Mouse (Mus musculus): ENCODE data around the gene Phb2. TPM values are rescaled to one million over a fixed set of nuclear protein-coding genes. Genes with fewer than 3 reads are reported as not detected.

The Phb2 gene
- polyA plus RNA-seq, 1 experiment from 2014 or later, result 338 TPM

- peak; percentile 19; the same call in 1 of the 2 replicates for ATAC-seq (ENCODE audit: low FRiP score)
- peak overlapping the region; percentile 97 for H3K9ac ChIP-seq
- no peaks in the 10 kb centered on the region for H3K27me3 ChIP-seq
- no peaks in the 10 kb centered on the region; the same call in 1 of the 2 replicates for H3K36me3 ChIP-seq (replicated peaks)
- 28% methylated on average over 5 of the region's 5 CpGs for WGBS
- H3K4me2 ChIP-seq, result peak overlapping the region; percentile 76
- H3K4me3 ChIP-seq (replicated peaks), result peak overlapping the region; percentile 89
- H3K27ac ChIP-seq, result peak overlapping the region; percentile 98
- peaks cover 49% of the 10 kb centered on the region for H3K4me1 ChIP-seq
- no peaks in the 10 kb centered on the region for H3K9me3 ChIP-seq
Measured at GRCm38 (mm10) chr6:124757909-124758848, 46.0 kb downstream of the Phb2 start.

DNA sequence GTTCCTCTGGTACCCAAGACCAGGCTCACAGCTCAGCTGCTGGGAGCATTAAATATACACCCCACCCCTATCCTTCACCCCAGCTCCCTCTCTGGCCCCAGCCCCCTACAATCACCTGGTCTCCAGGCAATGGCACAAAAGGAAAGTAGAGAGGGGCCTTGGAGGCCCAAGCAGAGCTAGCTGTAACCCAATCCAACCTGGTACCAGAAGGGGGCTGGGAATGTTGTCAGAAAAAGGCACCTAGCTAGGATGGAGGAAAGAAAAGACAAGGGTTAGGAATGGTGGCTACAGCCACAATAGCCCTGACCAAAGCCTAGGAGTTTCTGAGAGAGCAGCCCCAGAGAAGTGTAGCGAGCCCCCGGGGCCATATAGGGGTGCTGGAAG is 46.7 kb downstream of the Phb2 start:
- peak overlapping the region; percentile 76 for H3K4me2 ChIP-seq
- 54% methylated on average over 2 of the region's 2 CpGs for WGBS

DNA sequence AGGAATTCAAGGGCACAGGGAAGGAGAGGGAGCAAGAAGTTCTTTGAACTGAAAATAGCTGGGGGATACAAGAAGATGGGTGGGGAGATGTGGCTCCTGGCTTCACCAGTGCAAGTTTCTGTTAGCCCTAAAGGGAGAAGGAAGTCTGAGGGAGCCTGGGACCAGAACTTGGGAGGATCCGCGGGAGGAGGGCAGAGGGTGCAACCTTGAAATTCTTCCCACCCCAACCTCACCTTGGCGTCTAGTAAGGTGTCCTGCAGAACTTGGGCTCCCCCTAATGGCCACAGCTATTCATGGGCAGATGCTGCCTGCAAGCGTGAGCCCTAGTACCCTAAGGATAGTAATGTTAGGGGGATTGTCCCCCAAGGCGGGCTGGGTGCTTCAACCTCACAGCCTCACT is 47.1 kb downstream of the Phb2 start:
- Histone ChIP-seq H3K9me3 (no peaks in the 10 kb centered on the region), H3K27ac (peak overlapping the region; percentile 98), H3K36me3 (replicated peaks) (no peaks in the 10 kb centered on the region), H3K4me1 (peaks cover 39% of the 10 kb centered on the region), H3K9ac (peak overlapping the region; percentile 97; the same call in 1 of the 2 replicates), H3K27me3 (no peaks in the 10 kb centered on the region), H3K4me3 (replicated peaks) (no peak overlapping the region), H3K4me2 (peak overlapping the region; percentile 76; the same call in 1 of the 2 replicates)
- 3% methylated on average over 5 of the region's 5 CpGs for WGBS
- peak; percentile 18; the same call in 1 of the 2 replicates for ATAC-seq (ENCODE audit: low FRiP score)

More for the DNA sequence above, 46.7 kb downstream of the Phb2 start:
- Histone ChIP-seq H3K4me3 (replicated peaks) (no peak overlapping the region), H3K27me3 (no peaks in the 10 kb centered on the region), H3K4me1 (peaks cover 43% of the 10 kb centered on the region), H3K9ac (peak overlapping the region; percentile 97; the same call in 1 of the 2 replicates), H3K9me3 (no peaks in the 10 kb centered on the region), H3K36me3 (replicated peaks) (no peaks in the 10 kb centered on the region), H3K27ac (peak overlapping the region; percentile 98)
- ATAC-seq (ENCODE audit: low FRiP score), result no peak

GRCm38 (mm10) chr6:124765951-124766350 is 53.8 kb downstream of the Phb2 start:
- 91% methylated on average over 7 of the region's 7 CpGs for WGBS
- Histone ChIP-seq H3K9me3 (no peaks in the 10 kb centered on the region), H3K4me2 (no peak overlapping the region), H3K4me3 (replicated peaks) (no peak overlapping the region), H3K4me1 (peaks cover 24% of the 10 kb centered on the region), H3K27ac (no peak overlapping the region), H3K27me3 (peaks cover 38% of the 10 kb centered on the region), H3K9ac (no peak overlapping the region), H3K36me3 (replicated peaks) (no peaks in the 10 kb centered on the region)
- ATAC-seq (ENCODE audit: low FRiP score), result no peak

MicroRNAs encoded within 50 kb of the gene (microRNA counts, 519-probe panel; counts per million panel counts)
- microRNA mmu-miR-141, result 2,089 counts per million, percentile 10 among the panel's probes with 10 or more counts
- microRNA mmu-miR-200c, result 5,053 counts per million, percentile 65 among the panel's probes with 10 or more counts

Small RNA genes lying within 50 kb of the gene (microRNA-seq; reads per million reads assigned to microRNA genes)
- gene Mir141 (197 reads per million, percentile 58 among the genes with 10 or more reads in this experiment), gene Mir200c (1,199 reads per million, percentile 79 among the genes with 10 or more reads in this experiment)

Other genes with a start within 250 kb of the Phb2 start
- 25.9 and 27.3 TPM in 2 replicates for gene Clstn3, start 247.5 kb upstream of the Phb2 start, polyA plus RNA-seq (2016; fragmentation: Nextera tagmentation; extraction: Ambion mirVana)
- gene C1rl, start 219.2 kb upstream of the Phb2 start, polyA plus RNA-seq (2016; fragmentation: Nextera tagmentation; extraction: Ambion mirVana), result 0.10 TPM in 1 of 2 replicates, not detected in the other
- 0.14 and 0.19 TPM in 2 replicates for gene C1ra, start 199.9 kb upstream of the Phb2 start, polyA plus RNA-seq (2016; fragmentation: Nextera tagmentation; extraction: Ambion mirVana)
- gene C1s1, start 170.0 kb upstream of the Phb2 start, polyA plus RNA-seq (2016; fragmentation: Nextera tagmentation; extraction: Ambion mirVana), result 0.18 and 0.28 TPM in 2 replicates
- not detected in 2 replicates for gene C1rb, start 142.0 kb upstream of the Phb2 start, polyA plus RNA-seq (2016; fragmentation: Nextera tagmentation; extraction: Ambion mirVana)
- gene C1s2, start 76.3 kb upstream of the Phb2 start, polyA plus RNA-seq (2016; fragmentation: Nextera tagmentation; extraction: Ambion mirVana), result 0.08 TPM in 2 replicates
- 28.1 and 35.0 TPM in 2 replicates for gene Lpcat3, start 49.3 kb upstream of the Phb2 start, polyA plus RNA-seq (2016; fragmentation: Nextera tagmentation; extraction: Ambion mirVana)
- 194 and 199 TPM in 2 replicates for gene Emg1, start 158 bp upstream of the Phb2 start, polyA plus RNA-seq (2016; fragmentation: Nextera tagmentation; extraction: Ambion mirVana)
- gene Ptpn6, start 26.4 kb downstream of the Phb2 start, polyA plus RNA-seq (2016; fragmentation: Nextera tagmentation; extraction: Ambion mirVana), result 5.4 and 6.1 TPM in 2 replicates
- gene Grcc10, start 29.0 kb downstream of the Phb2 start, polyA plus RNA-seq (2016; fragmentation: Nextera tagmentation; extraction: Ambion mirVana), result 550 and 568 TPM in 2 replicates
- gene Gm45234, start 43.7 kb downstream of the Phb2 start, polyA plus RNA-seq (2016; fragmentation: Nextera tagmentation; extraction: Ambion mirVana), result not detected in 2 replicates
- 17.6 and 19.2 TPM in 2 replicates for gene Atn1, start 44.2 kb downstream of the Phb2 start, polyA plus RNA-seq (2016; fragmentation: Nextera tagmentation; extraction: Ambion mirVana)
- 10.5 and 10.6 TPM in 2 replicates for gene Eno2, start 57.3 kb downstream of the Phb2 start, polyA plus RNA-seq (2016; fragmentation: Nextera tagmentation; extraction: Ambion mirVana)
- gene Lrrc23, start 67.4 kb downstream of the Phb2 start, polyA plus RNA-seq (2016; fragmentation: Nextera tagmentation; extraction: Ambion mirVana), result 3.3 and 4.0 TPM in 2 replicates
- gene Spsb2, start 96.3 kb downstream of the Phb2 start, polyA plus RNA-seq (2016; fragmentation: Nextera tagmentation; extraction: Ambion mirVana), result 4.5 and 7.7 TPM in 2 replicates
- 559 and 592 TPM in 2 replicates for gene Tpi1, start 102.0 kb downstream of the Phb2 start, polyA plus RNA-seq (2016; fragmentation: Nextera tagmentation; extraction: Ambion mirVana)
- gene Usp5, start 117.1 kb downstream of the Phb2 start, polyA plus RNA-seq (2016; fragmentation: Nextera tagmentation; extraction: Ambion mirVana), result 199 and 221 TPM in 2 replicates
- 233 and 244 TPM in 2 replicates for gene Cdca3, start 117.2 kb downstream of the Phb2 start, polyA plus RNA-seq (2016; fragmentation: Nextera tagmentation; extraction: Ambion mirVana)
- 0.67 and 1.1 TPM in 2 replicates for gene Gnb3, start 127.9 kb downstream of the Phb2 start, polyA plus RNA-seq (2016; fragmentation: Nextera tagmentation; extraction: Ambion mirVana)
- 15.0 and 19.8 TPM in 2 replicates for gene P3h3, start 145.4 kb downstream of the Phb2 start, polyA plus RNA-seq (2016; fragmentation: Nextera tagmentation; extraction: Ambion mirVana)
- 9.9 and 10.2 TPM in 2 replicates for gene Gpr162, start 151.6 kb downstream of the Phb2 start, polyA plus RNA-seq (2016; fragmentation: Nextera tagmentation; extraction: Ambion mirVana)
- gene Cd4, start 175.9 kb downstream of the Phb2 start, polyA plus RNA-seq (2016; fragmentation: Nextera tagmentation; extraction: Ambion mirVana), result 0.12 and 0.14 TPM in 2 replicates
- 2.0 and 3.0 TPM in 2 replicates for gene Lag3, start 199.4 kb downstream of the Phb2 start, polyA plus RNA-seq (2016; fragmentation: Nextera tagmentation; extraction: Ambion mirVana)
- gene Ptms, start 207.8 kb downstream of the Phb2 start, polyA plus RNA-seq (2016; fragmentation: Nextera tagmentation; extraction: Ambion mirVana), result 516 and 526 TPM in 2 replicates
- gene Mlf2, start 219.1 kb downstream of the Phb2 start, polyA plus RNA-seq (2016; fragmentation: Nextera tagmentation; extraction: Ambion mirVana), result 445 and 449 TPM in 2 replicates

Data from forebrain, embryonic 12.5 days (tissue).